Mouse (Mus musculus): ENCODE data around the gene P4ha1. TPM values are rescaled to one million over a fixed set of nuclear protein-coding genes. Genes with fewer than 3 reads are reported as not detected.
A peak's percentile ranks its signal among the peaks of the same experiment; 100 is the strongest.

P4ha1 gene
- polyA plus RNA-seq, 1 experiment from 2014 or later: 78.0 TPM

GRCm38 (mm10) chr10:59334899-59335798, 12.1 kb downstream of the P4ha1 start:
- Histone ChIP-seq H3K9ac (replicated peaks; ENCODE audit: low read length) (no peak overlapping the region), H3K36me3 (ENCODE audit: insufficient read depth, low read length) (peaks cover 14% of the 10 kb centered on the region), H3K27ac (ENCODE audit: low read length) (peak overlapping the region; percentile 57), H3K4me2 (replicated peaks; ENCODE audit: low read depth, low read length) (no peak overlapping the region), H3K4me3 (ENCODE audit: low read length) (no peak overlapping the region), H3K4me1 (ENCODE audit: insufficient read depth, low read length) (peaks cover 11% of the 10 kb centered on the region), H3K9me3 (ENCODE audit: low read length) (no peaks in the 10 kb centered on the region), H3K27me3 (ENCODE audit: insufficient read depth, low read length) (no peaks in the 10 kb centered on the region)
- ATAC-seq (ENCODE audit: low FRiP score, low TSS enrichment): peak; percentile 90
- 68% methylated on average over 4 of the region's 4 CpGs for WGBS

GRCm38 (mm10) chr10:59336124-59336523, 13.0 kb downstream of the P4ha1 start:
- Histone ChIP-seq H3K4me1 (ENCODE audit: insufficient read depth, low read length) (peaks cover 11% of the 10 kb centered on the region), H3K4me3 (ENCODE audit: low read length) (no peak overlapping the region), H3K9me3 (ENCODE audit: low read length) (no peaks in the 10 kb centered on the region), H3K27me3 (ENCODE audit: insufficient read depth, low read length) (no peaks in the 10 kb centered on the region), H3K4me2 (replicated peaks; ENCODE audit: low read depth, low read length) (no peak overlapping the region), H3K27ac (ENCODE audit: low read length) (no peak overlapping the region), H3K36me3 (ENCODE audit: insufficient read depth, low read length) (peaks cover 18% of the 10 kb centered on the region), H3K9ac (replicated peaks; ENCODE audit: low read length) (no peak overlapping the region)
- WGBS: 87% methylated on average over 2 of the region's 2 CpGs
- no peak for ATAC-seq (ENCODE audit: low FRiP score, low TSS enrichment)

GRCm38 (mm10) chr10:59346560-59346959, 23.5 kb downstream of the P4ha1 start:
- no peaks in the 10 kb centered on the region for H3K4me1 ChIP-seq (ENCODE audit: insufficient read depth, low read length)
- no peak overlapping the region for H3K27ac ChIP-seq (ENCODE audit: low read length)
- no peak overlapping the region for H3K9ac ChIP-seq (replicated peaks; ENCODE audit: low read length)
- no peak for ATAC-seq (ENCODE audit: low FRiP score, low TSS enrichment)
- peaks cover 50% of the 10 kb centered on the region for H3K36me3 ChIP-seq (ENCODE audit: insufficient read depth, low read length)
- WGBS: 89% methylated on average over 2 of the region's 2 CpGs
- no peaks in the 10 kb centered on the region; the same call in 1 of the 2 replicates for H3K9me3 ChIP-seq (ENCODE audit: low read length)
- H3K4me3 ChIP-seq (ENCODE audit: low read length): no peak overlapping the region
- H3K27me3 ChIP-seq (ENCODE audit: insufficient read depth, low read length): no peaks in the 10 kb centered on the region
- no peak overlapping the region for H3K4me2 ChIP-seq (replicated peaks; ENCODE audit: low read depth, low read length)

GRCm38 (mm10) chr10:59348200-59348599, 25.1 kb downstream of the P4ha1 start:
- Histone ChIP-seq H3K27me3 (ENCODE audit: insufficient read depth, low read length) (no peaks in the 10 kb centered on the region), H3K36me3 (ENCODE audit: insufficient read depth, low read length) (peaks cover 54% of the 10 kb centered on the region), H3K9ac (replicated peaks; ENCODE audit: low read length) (no peak overlapping the region), H3K27ac (ENCODE audit: low read length) (no peak overlapping the region), H3K4me1 (ENCODE audit: insufficient read depth, low read length) (no peaks in the 10 kb centered on the region), H3K9me3 (ENCODE audit: low read length) (no peaks in the 10 kb centered on the region; the same call in 1 of the 2 replicates), H3K4me2 (replicated peaks; ENCODE audit: low read depth, low read length) (no peak overlapping the region), H3K4me3 (ENCODE audit: low read length) (no peak overlapping the region)
- no peak for ATAC-seq (ENCODE audit: low FRiP score, low TSS enrichment)
- 94% methylated on average over 9 of the region's 9 CpGs for WGBS

GRCm38 (mm10) chr10:59349536-59349935, 26.4 kb downstream of the P4ha1 start:
- Histone ChIP-seq H3K27ac (ENCODE audit: low read length) (no peak overlapping the region), H3K9ac (replicated peaks; ENCODE audit: low read length) (no peak overlapping the region), H3K9me3 (ENCODE audit: low read length) (no peaks in the 10 kb centered on the region; the same call in 1 of the 2 replicates), H3K4me2 (replicated peaks; ENCODE audit: low read depth, low read length) (no peak overlapping the region), H3K4me1 (ENCODE audit: insufficient read depth, low read length) (no peaks in the 10 kb centered on the region), H3K27me3 (ENCODE audit: insufficient read depth, low read length) (no peaks in the 10 kb centered on the region), H3K4me3 (ENCODE audit: low read length) (no peak overlapping the region), H3K36me3 (ENCODE audit: insufficient read depth, low read length) (peaks cover 54% of the 10 kb centered on the region)
- 92% methylated on average over 2 of the region's 2 CpGs for WGBS
- ATAC-seq (ENCODE audit: low FRiP score, low TSS enrichment): no peak

GRCm38 (mm10) chr10:59353065-59353464, 30.0 kb downstream of the P4ha1 start:
- WGBS: 46% methylated on average over 1 of the region's 1 CpGs
- Histone ChIP-seq H3K4me1 (ENCODE audit: insufficient read depth, low read length) (no peaks in the 10 kb centered on the region), H3K27me3 (ENCODE audit: insufficient read depth, low read length) (no peaks in the 10 kb centered on the region), H3K4me3 (ENCODE audit: low read length) (no peak overlapping the region), H3K4me2 (replicated peaks; ENCODE audit: low read depth, low read length) (no peak overlapping the region), H3K9me3 (ENCODE audit: low read length) (no peaks in the 10 kb centered on the region; the same call in 1 of the 2 replicates), H3K36me3 (ENCODE audit: insufficient read depth, low read length) (peaks cover 42% of the 10 kb centered on the region), H3K9ac (replicated peaks; ENCODE audit: low read length) (no peak overlapping the region), H3K27ac (ENCODE audit: low read length) (no peak overlapping the region)
- ATAC-seq (ENCODE audit: low FRiP score, low TSS enrichment): no peak

- Histone ChIP-seq H3K4me2 (replicated peaks; ENCODE audit: low read depth, low read length) (no peak overlapping the region), H3K4me3 (ENCODE audit: low read length) (no peak overlapping the region), H3K4me1 (ENCODE audit: insufficient read depth, low read length) (no peaks in the 10 kb centered on the region), H3K9me3 (ENCODE audit: low read length) (no peaks in the 10 kb centered on the region; the same call in 1 of the 2 replicates), H3K27me3 (ENCODE audit: insufficient read depth, low read length) (no peaks in the 10 kb centered on the region), H3K36me3 (ENCODE audit: insufficient read depth, low read length) (peaks cover 33% of the 10 kb centered on the region), H3K9ac (replicated peaks; ENCODE audit: low read length) (no peak overlapping the region), H3K27ac (ENCODE audit: low read length) (no peak overlapping the region)
- no peak for ATAC-seq (ENCODE audit: low FRiP score, low TSS enrichment)
- WGBS: 79% methylated on average over 12 of the region's 12 CpGs
Observed at GRCm38 (mm10) chr10:59354120-59354519, 31.0 kb downstream of the P4ha1 start.

GRCm38 (mm10) chr10:59355020-59355419, 31.9 kb downstream of the P4ha1 start:
- WGBS: 47% methylated on average over 8 of the region's 8 CpGs
- no peak overlapping the region for H3K4me2 ChIP-seq (replicated peaks; ENCODE audit: low read depth, low read length)
- no peak overlapping the region for H3K9ac ChIP-seq (replicated peaks; ENCODE audit: low read length)
- H3K27ac ChIP-seq (ENCODE audit: low read length): no peak overlapping the region
- no peaks in the 10 kb centered on the region; the same call in 1 of the 2 replicates for H3K9me3 ChIP-seq (ENCODE audit: low read length)
- H3K4me1 ChIP-seq (ENCODE audit: insufficient read depth, low read length): no peaks in the 10 kb centered on the region
- H3K36me3 ChIP-seq (ENCODE audit: insufficient read depth, low read length): peaks cover 34% of the 10 kb centered on the region
- H3K4me3 ChIP-seq (ENCODE audit: low read length): no peak overlapping the region
- ATAC-seq (ENCODE audit: low FRiP score, low TSS enrichment): no peak
- no peaks in the 10 kb centered on the region for H3K27me3 ChIP-seq (ENCODE audit: insufficient read depth, low read length)

GRCm38 (mm10) chr10:59358744-59359143, 35.6 kb downstream of the P4ha1 start:
- no peaks in the 10 kb centered on the region for H3K27me3 ChIP-seq (ENCODE audit: insufficient read depth, low read length)
- no peak overlapping the region for H3K4me3 ChIP-seq (ENCODE audit: low read length)
- no peaks in the 10 kb centered on the region for H3K9me3 ChIP-seq (ENCODE audit: low read length)
- no peak overlapping the region for H3K9ac ChIP-seq (replicated peaks; ENCODE audit: low read length)
- no peaks in the 10 kb centered on the region for H3K4me1 ChIP-seq (ENCODE audit: insufficient read depth, low read length)
- no peak for ATAC-seq (ENCODE audit: low FRiP score, low TSS enrichment)
- WGBS: 81% methylated on average over 4 of the region's 4 CpGs
- no peak overlapping the region for H3K27ac ChIP-seq (ENCODE audit: low read length)
- no peak overlapping the region for H3K4me2 ChIP-seq (replicated peaks; ENCODE audit: low read depth, low read length)
- H3K36me3 ChIP-seq (ENCODE audit: insufficient read depth, low read length): peaks cover 37% of the 10 kb centered on the region

GRCm38 (mm10) chr10:59363208-59363607, 40.1 kb downstream of the P4ha1 start:
- Histone ChIP-seq H3K36me3 (ENCODE audit: insufficient read depth, low read length) (peaks cover 42% of the 10 kb centered on the region), H3K27me3 (ENCODE audit: insufficient read depth, low read length) (no peaks in the 10 kb centered on the region), H3K9me3 (ENCODE audit: low read length) (no peaks in the 10 kb centered on the region), H3K27ac (ENCODE audit: low read length) (no peak overlapping the region), H3K4me1 (ENCODE audit: insufficient read depth, low read length) (no peaks in the 10 kb centered on the region), H3K9ac (replicated peaks; ENCODE audit: low read length) (no peak overlapping the region), H3K4me2 (replicated peaks; ENCODE audit: low read depth, low read length) (no peak overlapping the region), H3K4me3 (ENCODE audit: low read length) (no peak overlapping the region)
- WGBS: 90% methylated on average over 2 of the region's 2 CpGs
- no peak for ATAC-seq (ENCODE audit: low FRiP score, low TSS enrichment)
